Mouse (Mus musculus): ENCODE measurements around the gene Raver2. TPM values are rescaled to one million over a fixed set of nuclear protein-coding genes. Genes with fewer than 3 reads are reported as not detected.

Gene Raver2
- polyA plus RNA-seq, 1 experiment from 2014 or later = 9.1 TPM

- WGBS = 70% methylated on average over 3 of the region's 3 CpGs
- Histone ChIP-seq H3K27ac (no peak overlapping the region), H3K4me1 (replicated peaks) (no peaks in the 10 kb centered on the region), H3K9me3 (no peaks in the 10 kb centered on the region), H3K27me3 (ENCODE audit: insufficient read depth, poor library complexity, severe bottlenecking) (no peaks in the 10 kb centered on the region), H3K4me3 (no peak overlapping the region), H3K36me3 (peaks cover 22% of the 10 kb centered on the region)
- DNase-seq (ENCODE audit: low spot score) = no peak
These were observed 116.4 kb downstream of the Raver2 start for GRCm38 (mm10) chr4:101185216-101185615.

GRCm38 (mm10) chr4:101186591-101186990, 117.8 kb downstream of the Raver2 start:
- H3K27me3 ChIP-seq (ENCODE audit: insufficient read depth, poor library complexity, severe bottlenecking) = no peaks in the 10 kb centered on the region
- no peak overlapping the region for H3K27ac ChIP-seq
- H3K4me1 ChIP-seq (replicated peaks) = no peaks in the 10 kb centered on the region
- 90% methylated on average over 5 of the region's 5 CpGs for WGBS
- H3K36me3 ChIP-seq = peaks cover 28% of the 10 kb centered on the region
- no peak for DNase-seq (ENCODE audit: low spot score)
- no peak overlapping the region for H3K4me3 ChIP-seq
- H3K9me3 ChIP-seq = no peaks in the 10 kb centered on the region

GRCm38 (mm10) chr4:101187381-101187780, 118.6 kb downstream of the Raver2 start:
- no peak for DNase-seq (ENCODE audit: low spot score)
- Histone ChIP-seq H3K27ac (no peak overlapping the region), H3K4me1 (replicated peaks) (no peaks in the 10 kb centered on the region), H3K36me3 (peaks cover 28% of the 10 kb centered on the region), H3K27me3 (ENCODE audit: insufficient read depth, poor library complexity, severe bottlenecking) (no peaks in the 10 kb centered on the region), H3K4me3 (no peak overlapping the region), H3K9me3 (no peaks in the 10 kb centered on the region)
- WGBS = 88% methylated on average over 4 of the region's 4 CpGs

- peaks cover 14% of the 10 kb centered on the region; the same call in 1 of the 2 replicates for H3K36me3 ChIP-seq
- H3K27me3 ChIP-seq (ENCODE audit: insufficient read depth, poor library complexity, severe bottlenecking) = no peaks in the 10 kb centered on the region
- H3K9me3 ChIP-seq = no peaks in the 10 kb centered on the region
- DNase-seq (ENCODE audit: low spot score) = no peak
- H3K27ac ChIP-seq = no peak overlapping the region
- H3K4me1 ChIP-seq (replicated peaks) = no peaks in the 10 kb centered on the region
- WGBS = 88% methylated on average over 5 of the region's 5 CpGs
- H3K4me3 ChIP-seq = no peak overlapping the region
These were observed 123.6 kb downstream of the Raver2 start for GRCm38 (mm10) chr4:101192241-101192976.

DNA sequence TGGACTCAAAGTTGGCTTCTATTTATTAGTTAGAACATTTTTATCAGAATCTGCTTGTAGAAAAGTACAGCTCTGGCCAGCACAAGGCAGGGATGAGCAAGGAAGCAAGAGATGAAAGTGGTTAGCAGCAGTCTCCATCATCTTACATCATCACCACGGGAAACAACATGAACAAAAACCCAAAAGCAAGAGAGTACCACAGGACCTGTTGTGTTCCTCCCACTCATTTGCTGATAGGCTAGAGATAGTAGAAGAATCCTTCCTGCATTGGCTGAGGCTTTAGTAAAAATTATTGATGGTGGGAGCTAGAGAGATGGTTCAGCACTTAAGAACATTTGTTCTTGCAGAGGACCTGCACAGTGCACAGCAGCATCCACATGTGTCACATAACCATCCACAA, 125.4 kb downstream of the Raver2 start:
- Histone ChIP-seq H3K36me3 (peaks cover 5% of the 10 kb centered on the region; the same call in 1 of the 2 replicates), H3K4me3 (no peak overlapping the region), H3K4me1 (replicated peaks) (no peaks in the 10 kb centered on the region), H3K27ac (no peak overlapping the region), H3K9me3 (no peaks in the 10 kb centered on the region), H3K27me3 (ENCODE audit: insufficient read depth, poor library complexity, severe bottlenecking) (no peaks in the 10 kb centered on the region)
- WGBS = 90% methylated on average over 1 of the region's 1 CpGs
- DNase-seq (ENCODE audit: low spot score) = no peak

- 94% methylated on average over 2 of the region's 2 CpGs for WGBS
- Histone ChIP-seq H3K36me3 (no peaks in the 10 kb centered on the region), H3K27me3 (ENCODE audit: insufficient read depth, poor library complexity, severe bottlenecking) (no peaks in the 10 kb centered on the region), H3K27ac (no peak overlapping the region), H3K9me3 (no peaks in the 10 kb centered on the region), H3K4me3 (no peak overlapping the region), H3K4me1 (replicated peaks) (no peaks in the 10 kb centered on the region)
- no peak for DNase-seq (ENCODE audit: low spot score)
These were observed 127.6 kb downstream of the Raver2 start for GRCm38 (mm10) chr4:101196407-101196806.

- Histone ChIP-seq H3K4me1 (replicated peaks) (no peaks in the 10 kb centered on the region), H3K9me3 (no peaks in the 10 kb centered on the region), H3K27me3 (ENCODE audit: insufficient read depth, poor library complexity, severe bottlenecking) (no peaks in the 10 kb centered on the region), H3K27ac (no peak overlapping the region), H3K4me3 (no peak overlapping the region), H3K36me3 (no peaks in the 10 kb centered on the region)
- WGBS = 90% methylated on average over 9 of the region's 9 CpGs
- no peak for DNase-seq (ENCODE audit: low spot score)
These were observed 128.8 kb downstream of the Raver2 start for GRCm38 (mm10) chr4:101197421-101198170.

GRCm38 (mm10) chr4:101198333-101198732, 129.6 kb downstream of the Raver2 start:
- no peak overlapping the region for H3K27ac ChIP-seq
- WGBS = 72% methylated on average over 2 of the region's 2 CpGs
- H3K36me3 ChIP-seq = no peaks in the 10 kb centered on the region
- H3K9me3 ChIP-seq = no peaks in the 10 kb centered on the region
- H3K4me3 ChIP-seq = no peak overlapping the region
- DNase-seq (ENCODE audit: low spot score) = no peak
- no peaks in the 10 kb centered on the region for H3K4me1 ChIP-seq (replicated peaks)
- H3K27me3 ChIP-seq (ENCODE audit: insufficient read depth, poor library complexity, severe bottlenecking) = no peaks in the 10 kb centered on the region

GRCm38 (mm10) chr4:101199433-101200081, 130.8 kb downstream of the Raver2 start:
- no peaks in the 10 kb centered on the region for H3K27me3 ChIP-seq (ENCODE audit: insufficient read depth, poor library complexity, severe bottlenecking)
- no peak overlapping the region for H3K27ac ChIP-seq
- no peaks in the 10 kb centered on the region for H3K4me1 ChIP-seq (replicated peaks)
- DNase-seq (ENCODE audit: low spot score) = no peak
- 92% methylated on average over 8 of the region's 8 CpGs for WGBS
- H3K4me3 ChIP-seq = no peak overlapping the region
- H3K9me3 ChIP-seq = no peaks in the 10 kb centered on the region
- H3K36me3 ChIP-seq = no peaks in the 10 kb centered on the region

Other genes with a start within 250 kb of the Raver2 start
- gene Gm10577, start 48.3 kb upstream of the Raver2 start, polyA plus RNA-seq (2016; fragmentation: Nextera tagmentation; extraction: Ambion mirVana) = not detected in 2 replicates
- gene Jak1, start 196.3 kb downstream of the Raver2 start, polyA plus RNA-seq (2016; fragmentation: Nextera tagmentation; extraction: Ambion mirVana) = 43.0 and 50.9 TPM in 2 replicates

Data from hindbrain, embryonic 10.5 days (tissue).